Comparison of ENCODE assay signal across 10 mouse cellular contexts in the genomic region with DNA sequence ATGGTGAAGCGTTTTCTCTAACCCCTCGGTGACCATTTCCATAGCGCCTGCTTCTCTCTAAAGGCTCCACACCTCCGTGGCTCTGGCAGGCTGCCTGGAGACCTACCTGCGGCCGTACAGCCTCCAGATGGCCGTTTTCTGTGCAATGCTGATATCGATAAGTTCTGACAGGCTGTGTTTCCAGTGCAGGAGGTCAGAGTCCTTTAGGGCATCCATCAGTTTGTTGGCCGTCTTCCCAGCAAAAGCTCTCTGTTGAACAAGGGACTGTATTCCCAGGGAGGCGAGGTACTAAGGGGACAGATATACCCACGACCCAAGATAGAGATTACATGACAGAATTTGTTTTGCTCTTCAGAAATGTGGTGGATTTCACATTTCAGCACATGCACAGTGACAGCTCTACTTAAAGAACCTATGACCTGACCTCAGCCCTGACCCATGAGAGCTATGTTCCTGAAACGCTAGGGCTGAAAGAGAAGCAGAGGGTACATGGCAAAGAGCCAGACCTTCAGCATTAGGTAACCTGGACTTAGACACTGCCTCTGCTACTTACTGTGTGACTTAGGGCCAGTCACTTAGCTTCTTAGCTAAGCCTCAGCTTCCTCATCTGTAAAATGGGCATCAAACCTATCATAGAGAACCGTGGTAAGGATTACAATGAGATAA. TPM values are rescaled to one million over a fixed set of nuclear protein-coding genes. Genes with fewer than 3 reads are reported as not detected.
DNase-seq lines count a peak whose midpoint lies in the region; ATAC-seq and TF ChIP-seq lines count a peak whose summit lies in the region.
"Had no signal": no experiment of that assay in that cellular context is flagged by ENCODE, and none has a peak within 500 bp of the region (broad histone marks: within the 10 kb centered on the region; RNA-seq: fewer than 3 reads in every experiment).

No protein-coding gene starts in this region.

- DNase-seq in heart, postnatal 0 days (ENCODE audit: low spot score): peak; percentile 50
- no peak for DNase-seq in heart, postnatal 14 days
- no peak for DNase-seq in neural tube, embryonic 10.5 days (ENCODE audit: extremely low spot score, low spot score)
- DNase-seq in yolk sac, embryonic 10.5 days (ENCODE audit: low spot score): peak; percentile 73
- DNase-seq in urinary bladder, postnatal 14 days (ENCODE audit: low spot score): no peak
- DNase-seq in urinary bladder, postnatal 10 days (ENCODE audit: low spot score): no peak
- DNase-seq: adrenal gland, postnatal 36 days; gastrocnemius, postnatal 14 days had no signal

- H3K4me3 ChIP-seq in heart, postnatal 0 days (ENCODE audit: low read depth, low read length): no peak overlapping the region
- no peak overlapping the region for H3K4me3 ChIP-seq in neural tube, embryonic 13.5 days
- no peak overlapping the region for H3K4me3 ChIP-seq in intestine, postnatal 0 days (ENCODE audit: low read depth, low read length)

- H3K27me3 ChIP-seq in heart, postnatal 0 days (ENCODE audit: control insufficient read depth, insufficient read depth, low read length): no peaks in the 10 kb centered on the region
- H3K27me3 ChIP-seq in neural tube, embryonic 13.5 days: no peaks in the 10 kb centered on the region
- no peaks in the 10 kb centered on the region for H3K27me3 ChIP-seq in intestine, postnatal 0 days (replicated peaks; ENCODE audit: control insufficient read depth, insufficient read depth, low read length)

- H3K9me3 ChIP-seq in heart, postnatal 0 days (replicated peaks; ENCODE audit: control insufficient read depth, low read length): no peaks in the 10 kb centered on the region
- H3K9me3 ChIP-seq in neural tube, embryonic 13.5 days: no peaks in the 10 kb centered on the region
- H3K9me3 ChIP-seq in intestine, postnatal 0 days (ENCODE audit: control insufficient read depth): no peaks in the 10 kb centered on the region

- no peak overlapping the region for H3K4me2 ChIP-seq in heart, postnatal 0 days (ENCODE audit: low read depth, low read length)
- no peak overlapping the region for H3K4me2 ChIP-seq in neural tube, embryonic 13.5 days
- 0 out of 2 replicates have a peak overlapping the region, but pooled peaks have one; percentile 1 for H3K4me2 ChIP-seq in intestine, postnatal 0 days (replicated peaks; ENCODE audit: low read depth)

- peak; percentile 43; the same call in 1 of the 2 replicates for ATAC-seq in heart, postnatal 0 days (ENCODE audit: insufficient read depth, low read depth)
- ATAC-seq in neural tube, embryonic 13.5 days (ENCODE audit: low read depth): no peak
- no peak for ATAC-seq in intestine, postnatal 0 days

- peaks cover 78% of the 10 kb centered on the region for H3K36me3 ChIP-seq in heart, postnatal 0 days (replicated peaks; ENCODE audit: control insufficient read depth, insufficient read depth, low read length)
- peaks cover 96% of the 10 kb centered on the region for H3K36me3 ChIP-seq in neural tube, embryonic 13.5 days
- H3K36me3 ChIP-seq in intestine, postnatal 0 days (ENCODE audit: control insufficient read depth, insufficient read depth): peaks cover 62% of the 10 kb centered on the region

- 30% methylated on average over 13 of the region's 13 CpGs for WGBS in heart, postnatal 0 days
- WGBS in neural tube, embryonic 13.5 days: 74% methylated on average over 13 of the region's 13 CpGs
- WGBS in intestine, postnatal 0 days: 53% methylated on average over 13 of the region's 13 CpGs

- TF ChIP-seq EP300 in heart, postnatal 0 days (IDR thresholded peaks at IDR 0.05; ENCODE audit: low read depth): no peak

- peak overlapping the region; percentile 43 for H3K27ac ChIP-seq in heart, postnatal 0 days (ENCODE audit: low read depth)
- H3K27ac ChIP-seq in neural tube, embryonic 13.5 days (replicated peaks): peak overlapping the region; percentile 72
- peak overlapping the region; percentile 74 for H3K27ac ChIP-seq in intestine, postnatal 0 days (ENCODE audit: low read depth, low read length)

- intact Hi-C loops in heart, postnatal 14 days (cut with DNase I): no loop called here

- no peak for TF ChIP-seq CTCF in heart, postnatal 0 days (IDR thresholded peaks at IDR 0.05; ENCODE audit: low read depth)
- no peak for TF ChIP-seq CTCF in intestine, postnatal 0 days (IDR thresholded peaks at IDR 0.05; ENCODE audit: low read depth)

- H3K4me1 ChIP-seq in heart, postnatal 0 days (ENCODE audit: control insufficient read depth, insufficient read depth): peaks cover 25% of the 10 kb centered on the region
- H3K4me1 ChIP-seq in neural tube, embryonic 13.5 days (replicated peaks): peaks cover 30% of the 10 kb centered on the region
- 0 out of 2 replicates have a peak, but pooled peaks cover 17% of the 10 kb centered on the region for H3K4me1 ChIP-seq in intestine, postnatal 0 days (replicated peaks; ENCODE audit: control insufficient read depth, insufficient read depth, low read length)

- no peak overlapping the region for H3K9ac ChIP-seq in heart, postnatal 0 days (replicated peaks; ENCODE audit: low read depth, low read length)
- no peak overlapping the region for H3K9ac ChIP-seq in neural tube, embryonic 13.5 days
- H3K9ac ChIP-seq in intestine, postnatal 0 days (ENCODE audit: low read depth, low read length): no peak overlapping the region

RNA-seq across cellular contexts. Expression of gene Anapc5, which starts 20.7 kb away (rescaled TPM):
- 380 and 418 TPM in 2 replicates for total RNA-seq in heart, postnatal 0 days (2014; rRNA removed; ENCODE audit: low replicate concordance)
- 195 and 213 TPM in 2 replicates for polyA plus RNA-seq in heart, postnatal 0 days (2015; fragmentation: Nextera tagmentation; extraction: Ambion mirVana)
- total RNA-seq in heart, postnatal 14 days (2021): 100 to 1,000 TPM; 162 to 181 TPM
- 457 and 480 TPM in 2 replicates for polyA plus RNA-seq in neural tube, embryonic 13.5 days (2015; fragmentation: Nextera tagmentation; extraction: Ambion mirVana)
- 134 and 145 TPM in 2 replicates for polyA plus RNA-seq in intestine, postnatal 0 days (2015; fragmentation: Nextera tagmentation; extraction: Ambion mirVana)

RNA-seq across cellular contexts. Expression of gene Camkk2, which starts 21.3 kb away (rescaled TPM):
- 9.3 and 24.0 TPM in 2 replicates for total RNA-seq in heart, postnatal 0 days (2014; rRNA removed; ENCODE audit: low replicate concordance)
- polyA plus RNA-seq in heart, postnatal 0 days (2015; fragmentation: Nextera tagmentation; extraction: Ambion mirVana): 11.7 and 13.0 TPM in 2 replicates
- 10 to 100 TPM; 11.4 to 11.7 TPM for total RNA-seq in heart, postnatal 14 days (2021)
- polyA plus RNA-seq in neural tube, embryonic 13.5 days (2015; fragmentation: Nextera tagmentation; extraction: Ambion mirVana): 55.4 and 57.5 TPM in 2 replicates
- polyA plus RNA-seq in intestine, postnatal 0 days (2015; fragmentation: Nextera tagmentation; extraction: Ambion mirVana): 11.0 and 13.4 TPM in 2 replicates

RNA-seq across cellular contexts. Expression of gene Rnf34, which starts 49.4 kb away (rescaled TPM):
- total RNA-seq in heart, postnatal 0 days (2014; rRNA removed; ENCODE audit: low replicate concordance): 20.2 and 23.4 TPM in 2 replicates
- polyA plus RNA-seq in heart, postnatal 0 days (2015; fragmentation: Nextera tagmentation; extraction: Ambion mirVana): 24.9 and 28.4 TPM in 2 replicates
- 10 to 100 TPM; 27.3 to 27.7 TPM for total RNA-seq in heart, postnatal 14 days (2021)
- polyA plus RNA-seq in neural tube, embryonic 13.5 days (2015; fragmentation: Nextera tagmentation; extraction: Ambion mirVana): 45.0 and 57.1 TPM in 2 replicates
- polyA plus RNA-seq in intestine, postnatal 0 days (2015; fragmentation: Nextera tagmentation; extraction: Ambion mirVana): 18.3 and 21.0 TPM in 2 replicates

Comparison
In these comparisons a context has a peak if more than half of its experiments do, and no peak if none do; other contexts are left out.
1. DNase-seq: peak in heart, postnatal 0 days (single experiment) and yolk sac, embryonic 10.5 days (single experiment); none in heart, postnatal 14 days (0 of 2), neural tube, embryonic 10.5 days (single experiment), urinary bladder, postnatal 14 days (single experiment) and urinary bladder, postnatal 10 days (single experiment).
2. Peak in every context shown above with its lines, with median percentiles within 50 percentile points of each other: H3K27ac ChIP-seq.